Mouse (Mus musculus) neural tube, embryonic 11.5 days (tissue): Measurements from ENCODE around the gene Pck1. TPM values are rescaled to one million over a fixed set of nuclear protein-coding genes. Genes with fewer than 3 reads are reported as not detected.
A peak's percentile ranks its signal among the peaks of the same experiment; 100 is the strongest.
"Not testable (repeated sequence)": the region's sequence is repeated elsewhere in the genome, so short reads cannot be mapped to it uniquely, and the experiment has no call there.

Experiments
- ATAC-seq: fragments of 200-750 bp; cut with Nextera tagmentation; 2 replicates; pipeline ENCODE4 v1.8.0; 2017; ENCODE audit warnings: moderate number of reproducible peaks, mild to moderate bottlenecking, moderate TSS enrichment, moderate library complexity; ENCODE audit not compliant: insufficient read depth, low FRiP score, low TSS enrichment
- DNase-seq: peaks from one replicate; pipeline ENCODE4 v3.0.0-alpha.2; 2015; ENCODE audit warnings: low spot score
- H3K27ac ChIP-seq: fragments of 300-500 bp; sonication (generic); 2 replicates; pipeline ENCODE4 v1.5.1; 2014; ENCODE audit warnings: low read depth, mild to moderate bottlenecking, low read length
- H3K27me3 ChIP-seq: fragments of 300-500 bp; sonication (generic); 2 replicates; pipeline ENCODE4 v1.6.1; 2014; ENCODE audit warnings: mild to moderate bottlenecking, low read length, mixed read lengths; ENCODE audit not compliant: control insufficient read depth, insufficient read depth
- H3K36me3 ChIP-seq: fragments of 300-500 bp; sonication (generic); 2 replicates; pipeline ENCODE4 v1.6.1; 2014; ENCODE audit warnings: mild to moderate bottlenecking, low read length, moderate library complexity, mixed read lengths; ENCODE audit not compliant: control insufficient read depth, insufficient read depth
- H3K4me1 ChIP-seq: fragments of 300-500 bp; sonication (generic); 2 replicates; pipeline ENCODE4 v1.6.1; 2014; ENCODE audit warnings: low read length, mixed read lengths; ENCODE audit not compliant: control insufficient read depth, insufficient read depth
- H3K4me2 ChIP-seq: fragments of 300-500 bp; sonication (generic); 2 replicates; pipeline ENCODE4 v1.6.1; 2014; ENCODE audit warnings: low read depth, mild to moderate bottlenecking, moderate library complexity
- H3K4me3 ChIP-seq: fragments of 300-500 bp; sonication (generic); 2 replicates; pipeline ENCODE4 v1.5.1; 2014; ENCODE audit warnings: low read depth, low read length
- H3K9ac ChIP-seq: fragments of 300-500 bp; sonication (generic); 2 replicates; pipeline ENCODE4 v1.6.1; 2014; ENCODE audit warnings: mild to moderate bottlenecking, low read length
- H3K9me3 ChIP-seq: fragments of 300-500 bp; sonication (generic); 2 replicates; pipeline ENCODE4 v1.6.1; 2016; ENCODE audit warnings: low read length; ENCODE audit not compliant: control insufficient read depth
- WGBS: fragments of 180-500 bp; shearing (Covaris S2); extraction: QIAGEN DNeasy Blood & Tissue Kit; methylation state at CpG from one replicate; pipeline ENCODE4 v1.1.7; 2014; 5-methylcytosine and 5-hydroxymethylcytosine counted together
- polyA plus RNA-seq: library from polyadenylated mRNA; unstranded; fragments of >200 nt; fragmentation: Nextera tagmentation; extraction: Ambion mirVana; gene quantifications from 2 replicates; pipeline ENCODE4 v1.2.1, GENCODE M21; 2014

Pck1 gene
- not detected in 2 replicates for polyA plus RNA-seq

DNA sequence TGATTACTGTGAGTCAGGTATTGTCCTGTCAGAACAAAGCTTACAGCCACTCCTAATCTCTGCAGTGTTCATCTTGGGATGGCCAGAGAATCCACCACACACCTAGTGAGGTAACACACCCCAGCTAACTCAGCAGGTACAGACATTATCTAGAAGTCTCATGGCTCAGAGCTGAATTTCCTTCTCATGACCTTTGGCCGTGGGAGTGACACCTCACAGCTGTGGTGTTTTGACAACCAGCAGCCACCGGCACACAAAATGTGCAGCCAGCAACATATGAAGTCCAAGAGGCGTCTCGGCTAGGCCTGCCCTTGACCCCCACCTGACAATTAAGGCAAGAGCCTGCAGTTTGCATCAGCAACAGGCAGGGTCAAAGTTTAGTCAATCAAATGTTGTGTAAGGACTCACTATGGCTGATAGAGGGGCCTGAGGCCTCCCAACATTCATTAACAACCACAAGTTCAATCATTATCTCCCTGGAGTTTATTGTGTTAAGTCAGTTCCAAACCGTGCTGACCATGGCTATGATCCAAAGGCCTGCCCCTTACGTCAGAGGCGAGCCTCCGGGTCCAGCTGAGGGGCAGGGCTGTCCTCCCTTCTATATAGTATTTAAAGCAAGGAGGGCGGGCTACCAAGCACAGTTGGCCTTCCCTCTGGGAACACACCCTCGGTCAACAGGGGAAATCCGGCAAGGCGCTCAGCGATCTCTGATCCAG is at the start of gene Pck1:
TSS of gene Pck1 (plus strand) at position 613 of the 716 bp plus-strand sequence.
- Histone ChIP-seq H3K27ac (no peak within 1 kb of the TSS), H3K4me3 (no peak within 1 kb of the TSS), H3K9me3 (no peaks in the 10 kb centered on the region), H3K4me1 (no peaks in the 10 kb centered on the region), H3K9ac (no peak within 1 kb of the TSS), H3K36me3 (no peaks in the 10 kb centered on the region), H3K27me3 (no peaks in the 10 kb centered on the region), H3K4me2 (no peak within 1 kb of the TSS)
- no peak for DNase-seq
- no peak for ATAC-seq
- WGBS, result 87% methylated on average over 13 of the region's 13 CpGs

DNA sequence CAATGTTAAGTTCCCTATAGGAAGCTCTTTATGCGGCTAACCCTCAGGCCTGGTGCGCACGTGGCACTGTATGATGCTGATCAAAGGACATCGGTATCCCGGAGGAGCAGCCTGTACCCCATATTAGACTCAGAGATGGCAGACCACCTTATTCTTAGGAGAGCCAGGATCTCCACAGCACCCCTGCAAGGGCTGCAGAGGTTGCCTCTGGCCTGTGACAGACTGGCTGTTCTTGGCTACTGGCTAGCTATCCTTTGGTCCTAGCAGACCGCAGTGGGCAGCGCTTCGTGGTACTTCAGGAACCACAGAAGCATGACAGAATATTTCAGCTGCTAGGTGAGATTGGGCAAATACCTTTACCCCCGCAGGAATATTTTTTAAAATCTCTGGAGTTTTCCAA is 46.4 kb upstream of the Pck1 start:
- no peak for ATAC-seq
- H3K4me1 ChIP-seq, result no peaks in the 10 kb centered on the region
- H3K4me3 ChIP-seq, result no peak overlapping the region
- no peaks in the 10 kb centered on the region for H3K9me3 ChIP-seq
- H3K4me2 ChIP-seq, result no peak overlapping the region
- H3K36me3 ChIP-seq, result no peaks in the 10 kb centered on the region
- H3K9ac ChIP-seq, result no peak overlapping the region
- 0 out of 2 replicates have a peak, but pooled peaks cover 3% of the 10 kb centered on the region for H3K27me3 ChIP-seq
- 87% methylated on average over 9 of the region's 9 CpGs for WGBS
- DNase-seq, result no peak
- H3K27ac ChIP-seq, result no peak overlapping the region

DNA sequence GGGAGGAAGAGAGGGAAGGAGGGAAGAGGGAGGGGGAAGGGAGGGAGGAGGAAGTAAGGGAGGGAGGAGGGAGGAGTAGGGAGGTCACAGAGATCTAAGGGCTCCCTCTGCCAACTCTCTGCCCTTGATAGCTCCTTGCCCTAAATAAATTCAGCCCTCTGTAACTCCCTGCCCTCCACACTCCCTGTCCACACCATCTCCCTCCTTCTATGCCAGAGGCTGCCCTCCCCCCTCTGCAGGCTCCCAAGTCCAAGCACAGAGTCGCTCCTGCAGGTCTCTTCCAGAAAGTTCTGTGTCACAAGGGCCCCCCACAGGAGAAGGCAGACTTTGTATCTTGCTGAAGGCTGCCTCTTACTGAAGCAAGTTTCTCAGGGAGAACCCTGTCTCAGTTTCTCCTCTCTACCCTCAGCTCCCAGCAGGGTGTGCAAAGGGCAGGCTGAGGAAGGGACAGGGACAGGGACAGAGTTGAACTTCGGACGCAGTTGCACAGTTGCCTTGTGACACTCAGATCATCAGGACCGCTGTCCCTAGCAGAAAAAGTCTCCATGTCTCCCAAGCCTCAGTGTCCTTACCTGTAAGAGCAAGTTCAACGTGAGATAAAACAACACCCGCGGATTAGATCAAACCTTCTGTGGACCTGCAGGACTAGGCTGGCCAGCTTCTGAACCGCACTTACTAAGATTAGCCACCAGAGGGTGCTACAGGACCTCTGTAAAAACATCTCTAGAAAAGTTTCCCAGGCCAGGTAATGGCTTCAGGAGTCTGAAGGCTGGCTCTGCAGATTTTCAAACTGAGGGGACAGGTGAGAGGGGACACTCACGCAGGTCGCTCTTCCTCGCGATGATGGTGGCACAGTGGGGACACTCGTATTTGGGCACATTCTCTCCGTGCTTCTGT is 45.7 kb upstream of the Pck1 start:
- 0 out of 2 replicates have a peak, but pooled peaks cover 3% of the 10 kb centered on the region for H3K27me3 ChIP-seq
- H3K9ac ChIP-seq, result 0 out of 2 replicates have a peak overlapping the region, but pooled peaks have one; percentile 31
- H3K27ac ChIP-seq, result no peak overlapping the region
- no peak overlapping the region for H3K4me2 ChIP-seq
- no peaks in the 10 kb centered on the region for H3K36me3 ChIP-seq
- WGBS, result 25% methylated on average over 14 of the region's 14 CpGs
- DNase-seq (peak; percentile 61), ATAC-seq (no peak)
- H3K4me3 ChIP-seq, result no peak overlapping the region
- H3K9me3 ChIP-seq, result no peaks in the 10 kb centered on the region
- no peaks in the 10 kb centered on the region for H3K4me1 ChIP-seq

DNA sequence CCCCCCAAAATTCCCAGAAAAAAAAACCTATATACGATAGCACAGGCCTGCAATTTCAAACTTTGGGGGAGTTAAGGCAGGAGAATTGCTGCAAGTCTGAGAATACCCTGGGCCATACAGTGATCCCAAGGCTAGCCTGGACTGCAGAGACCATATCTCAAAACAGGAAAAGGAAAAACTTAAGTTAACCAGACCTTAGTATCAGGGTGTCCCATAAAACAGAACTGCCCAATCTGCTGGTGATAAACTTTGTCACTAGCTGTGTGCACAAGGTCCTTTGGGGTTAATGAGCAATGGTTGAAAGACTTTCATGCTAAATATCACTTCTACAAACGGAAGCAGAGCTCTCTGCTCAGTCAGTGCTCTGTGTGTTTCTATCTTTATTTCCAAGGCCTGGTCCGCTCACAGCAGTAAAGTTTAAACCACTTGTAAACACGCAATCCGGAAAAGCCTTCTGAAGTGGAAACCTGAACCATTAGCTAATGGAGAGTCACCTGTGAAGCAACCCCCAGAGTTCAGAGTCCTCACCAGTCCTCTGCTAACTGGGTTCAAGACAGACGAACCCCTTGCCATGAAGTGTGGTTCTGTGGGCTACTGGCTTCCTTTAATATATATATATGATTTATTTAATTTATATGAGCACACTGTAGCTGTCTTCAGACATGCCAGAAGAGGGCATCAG is 44.2 kb upstream of the Pck1 start:
- Histone ChIP-seq H3K9me3 (no peaks in the 10 kb centered on the region), H3K4me2 (no peak overlapping the region), H3K9ac (no peak overlapping the region; the same call in 1 of the 2 replicates), H3K36me3 (no peaks in the 10 kb centered on the region), H3K27me3 (0 out of 2 replicates have a peak, but pooled peaks cover 3% of the 10 kb centered on the region), H3K27ac (no peak overlapping the region), H3K4me1 (no peaks in the 10 kb centered on the region), H3K4me3 (no peak overlapping the region)
- ATAC-seq (no peak), DNase-seq (no peak)
- 79% methylated on average over 6 of the region's 6 CpGs for WGBS

DNA sequence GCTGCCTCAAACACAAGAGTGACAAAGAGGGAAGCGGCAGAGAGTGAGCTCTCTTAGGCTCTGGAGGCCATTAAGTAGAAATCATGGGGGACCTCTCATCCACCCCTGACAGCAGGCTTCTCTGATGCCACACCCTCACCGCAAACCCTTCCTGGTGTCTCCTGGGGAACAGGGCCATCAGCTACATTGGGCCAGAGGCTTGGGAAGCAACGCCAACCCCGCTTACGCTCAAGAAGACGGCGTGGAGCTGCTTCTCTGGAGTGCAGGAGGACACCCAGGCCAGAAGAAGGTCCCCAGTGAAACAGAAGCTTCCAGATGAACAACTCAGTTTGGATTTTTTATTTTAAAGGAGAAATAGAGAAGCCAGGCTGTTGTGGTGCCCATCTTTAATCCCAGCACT is 43.3 kb upstream of the Pck1 start:
- no peaks in the 10 kb centered on the region for H3K4me1 ChIP-seq
- 83% methylated on average over 7 of the region's 7 CpGs for WGBS
- no peak for ATAC-seq

DNA sequence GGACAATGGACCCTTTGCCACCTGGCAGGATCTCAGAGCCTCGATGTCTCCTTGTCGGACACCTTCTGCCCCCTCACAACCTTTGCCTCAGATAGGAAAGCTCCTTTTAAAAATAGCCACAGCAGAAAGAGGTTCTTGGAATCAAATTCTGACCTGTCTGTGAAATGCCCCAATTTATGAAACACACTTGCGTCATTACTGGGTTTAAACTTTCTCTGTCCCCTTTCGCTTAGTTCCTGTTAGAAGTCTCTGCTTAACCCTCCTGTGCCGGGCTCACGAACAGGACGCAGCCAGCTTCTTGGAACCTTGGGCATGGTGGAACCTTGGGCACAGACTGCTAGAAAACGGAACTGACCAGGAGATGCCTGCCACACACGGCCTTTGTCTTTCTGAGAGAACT is 42.3 kb upstream of the Pck1 start:
- no peaks in the 10 kb centered on the region for H3K4me1 ChIP-seq
- DNase-seq, result no peak
- no peak overlapping the region for H3K27ac ChIP-seq
- no peak overlapping the region for H3K4me3 ChIP-seq
- H3K36me3 ChIP-seq, result no peaks in the 10 kb centered on the region
- 0 out of 2 replicates have a peak, but pooled peaks cover 3% of the 10 kb centered on the region for H3K27me3 ChIP-seq
- no peak for ATAC-seq
- H3K9me3 ChIP-seq, result no peaks in the 10 kb centered on the region
- H3K9ac ChIP-seq, result no peak overlapping the region
- H3K4me2 ChIP-seq, result no peak overlapping the region
- 91% methylated on average over 9 of the region's 9 CpGs for WGBS

More for the DNA sequence above, 43.3 kb upstream of the Pck1 start:
- Histone ChIP-seq H3K9ac (no peak overlapping the region), H3K27ac (no peak overlapping the region), H3K36me3 (no peaks in the 10 kb centered on the region), H3K27me3 (0 out of 2 replicates have a peak, but pooled peaks cover 3% of the 10 kb centered on the region), H3K4me3 (no peak overlapping the region), H3K4me2 (no peak overlapping the region), H3K9me3 (no peaks in the 10 kb centered on the region)
- no peak for DNase-seq

DNA sequence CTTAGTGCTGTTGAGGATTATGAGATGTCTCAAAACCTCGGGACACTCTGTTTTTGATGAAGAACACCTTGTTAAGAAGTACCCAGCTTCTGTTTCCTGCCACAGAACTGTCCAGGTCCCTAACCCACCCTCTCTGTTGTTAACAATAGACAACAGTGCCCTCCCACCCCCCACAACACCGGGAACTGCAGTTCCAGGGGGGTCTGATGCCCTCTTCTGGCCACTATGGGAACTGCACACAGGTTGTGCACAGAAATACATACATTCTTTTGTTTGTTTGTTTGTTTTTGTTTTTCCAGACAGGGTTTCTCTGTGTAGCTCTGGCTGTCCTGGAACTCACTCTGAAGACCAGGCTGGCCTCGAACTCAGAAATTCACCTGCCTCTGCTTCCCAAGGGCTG is 39.1 kb upstream of the Pck1 start:
- H3K4me2 ChIP-seq, DNase-seq, H3K27me3 ChIP-seq, H3K36me3 ChIP-seq, H3K27ac ChIP-seq, H3K4me3 ChIP-seq, H3K4me1 ChIP-seq, ATAC-seq, H3K9me3 ChIP-seq, H3K9ac ChIP-seq: not testable (repeated sequence)
- WGBS, result 70% methylated on average over 3 of the region's 3 CpGs

DNA sequence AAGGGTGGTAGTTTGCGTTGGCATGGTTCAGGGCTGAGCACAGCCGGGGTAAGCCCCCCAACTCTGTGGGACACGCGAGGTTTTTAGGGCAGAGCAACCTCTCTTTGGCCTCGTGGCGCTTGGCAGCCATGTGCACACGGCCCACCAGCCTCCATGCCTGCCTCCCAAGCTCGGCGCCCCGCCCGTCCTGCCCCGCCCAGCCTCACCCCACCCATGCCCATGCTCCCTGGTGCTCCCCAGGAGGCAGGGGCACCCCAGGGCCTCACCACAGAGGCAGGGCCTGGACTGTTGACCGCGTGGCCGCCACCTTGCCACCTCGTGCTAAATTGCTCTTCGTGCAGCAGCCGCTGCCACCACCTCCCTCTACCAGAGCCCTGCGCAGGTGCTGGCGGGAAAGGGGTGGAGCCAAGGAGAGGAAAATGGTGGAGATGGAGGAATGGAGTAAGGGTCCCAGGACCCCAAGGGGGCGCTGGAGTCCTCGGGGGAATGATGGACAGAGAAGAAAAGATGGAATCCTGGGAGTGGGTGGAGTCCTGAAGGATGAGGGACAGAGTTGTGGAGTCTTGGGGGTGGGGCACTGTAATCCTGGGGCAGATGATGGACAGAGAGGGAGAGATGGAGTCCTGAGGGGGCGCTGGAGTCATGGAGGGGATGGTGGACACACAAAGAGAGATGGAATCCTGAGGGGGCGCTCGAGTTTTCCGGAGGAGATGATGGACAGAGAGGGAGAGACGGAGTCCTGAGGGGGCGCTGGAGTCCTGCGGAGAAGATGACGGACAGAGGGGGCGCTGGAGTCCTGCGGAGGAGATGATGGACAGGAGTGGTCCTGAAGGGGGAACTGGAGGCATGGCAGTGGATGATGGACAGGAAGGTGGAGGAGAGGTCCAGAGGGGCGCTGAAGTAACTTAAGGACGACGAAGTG is 33.6 kb upstream of the Pck1 start, which contains the start of gene Ctcfl:
TSS of gene Ctcfl (minus strand) at position 503 of the 922 bp plus-strand sequence.
- Histone ChIP-seq H3K4me3 (no peak within 1 kb of the TSS), H3K27ac (no peak within 1 kb of the TSS), H3K4me2 (no peak within 1 kb of the TSS), H3K36me3 (no peaks in the 10 kb centered on the region), H3K27me3 (no peaks in the 10 kb centered on the region), H3K9ac (no peak within 1 kb of the TSS), H3K4me1 (0 out of 2 replicates have a peak, but pooled peaks cover 5% of the 10 kb centered on the region), H3K9me3 (no peaks in the 10 kb centered on the region)
- DNase-seq (no peak), ATAC-seq (no peak)
- 88% methylated on average over 35 of the region's 35 CpGs for WGBS
